Mouse (Mus musculus) embryonic facial prominence, embryonic 11.5 days (tissue): ENCODE measurements around the gene Iqsec1. TPM values are rescaled to one million over a fixed set of nuclear protein-coding genes. Genes with fewer than 3 reads are reported as not detected.

Source experiments
- ATAC-seq: fragments of 200-750 bp; cut with Nextera tagmentation; replicated peaks from 2 replicates; pipeline ENCODE4 v1.8.0; 2017; ENCODE audit warnings: low read depth; ENCODE audit not compliant: insufficient number of reproducible peaks, low FRiP score, low TSS enrichment
- DNase-seq: peaks from one replicate; pipeline ENCODE4 v3.0.0-alpha.2; 2015; ENCODE audit warnings: low spot score
- H3K27ac ChIP-seq: fragments of 300-500 bp; sonication (generic); replicated peaks from 2 replicates; pipeline ENCODE4 v1.5.1; 2014; ENCODE audit warnings: mild to moderate bottlenecking, low read depth, low read length, control low read depth
- H3K27me3 ChIP-seq: fragments of 300-500 bp; sonication (generic); 2 replicates; pipeline ENCODE4 v1.6.1; 2014; ENCODE audit warnings: mild to moderate bottlenecking, low read length, moderate library complexity, mixed read lengths; ENCODE audit not compliant: control insufficient read depth, insufficient read depth
- H3K36me3 ChIP-seq: fragments of 300-500 bp; sonication (generic); replicated peaks from 2 replicates; pipeline ENCODE4 v1.6.1; 2014; ENCODE audit warnings: low read depth, mild to moderate bottlenecking, low read length, moderate library complexity, mixed read lengths; ENCODE audit not compliant: control insufficient read depth, insufficient read depth
- H3K4me1 ChIP-seq: fragments of 300-500 bp; sonication (generic); 2 replicates; pipeline ENCODE4 v1.6.1; 2014; ENCODE audit warnings: low read length, mixed read lengths; ENCODE audit not compliant: control insufficient read depth, insufficient read depth
- H3K4me2 ChIP-seq: fragments of 300-500 bp; sonication (generic); 2 replicates; pipeline ENCODE4 v1.6.1; 2014; ENCODE audit warnings: low read depth, mild to moderate bottlenecking, control low read depth, low read length, moderate library complexity
- H3K4me3 ChIP-seq: fragments of 300-500 bp; sonication (generic); 2 replicates; pipeline ENCODE4 v1.5.1; 2014; ENCODE audit warnings: low read depth, low read length, control low read depth
- H3K9ac ChIP-seq: fragments of 300-500 bp; sonication (generic); replicated peaks from 2 replicates; pipeline ENCODE4 v1.6.1; 2014; ENCODE audit warnings: mild to moderate bottlenecking, control low read depth, low read length
- H3K9me3 ChIP-seq: fragments of 300-500 bp; sonication (generic); replicated peaks from 2 replicates; pipeline ENCODE4 v1.6.1; 2016; ENCODE audit warnings: mild to moderate bottlenecking, low read length, inconsistent platforms, mixed read lengths; ENCODE audit not compliant: control insufficient read depth
- WGBS: fragments of 180-500 bp; shearing (Covaris S2); extraction: QIAGEN DNeasy Blood & Tissue Kit; methylation state at CpG from one replicate; pipeline ENCODE4 v1.1.7; 2014; 5-methylcytosine and 5-hydroxymethylcytosine counted together
- polyA plus RNA-seq: library from polyadenylated mRNA; unstranded; fragments of >200 nt; fragmentation: Nextera tagmentation; extraction: Ambion mirVana; gene quantifications from 2 replicates; pipeline ENCODE4 v1.2.1, GENCODE M21; 2014

Gene Iqsec1
- polyA plus RNA-seq, 1 experiment from 2014 or later, result 6.1 TPM

DNA sequence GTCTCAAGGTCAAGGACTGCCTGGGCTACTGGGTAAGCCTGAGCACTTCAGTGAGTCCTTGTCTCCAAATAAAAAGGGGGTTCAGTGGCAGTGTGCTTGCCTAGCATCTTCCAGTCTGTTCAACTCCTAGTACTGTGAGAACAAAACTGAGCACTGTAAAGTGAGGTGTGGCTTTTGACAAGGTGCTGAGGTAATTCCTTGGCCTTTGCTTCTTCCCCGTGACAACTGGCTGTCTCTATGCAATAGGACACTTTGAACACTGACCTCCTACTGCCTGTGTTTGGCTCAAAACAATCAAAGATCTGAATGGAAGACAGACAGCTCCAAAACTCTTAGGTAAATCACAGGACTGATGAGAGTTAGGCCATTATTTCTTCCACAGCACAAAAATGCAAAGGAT is 246.0 kb downstream of the Iqsec1 start:
- H3K4me3 ChIP-seq, result no peak overlapping the region
- 50% methylated on average over 1 of the region's 1 CpGs for WGBS
- no peaks in the 10 kb centered on the region for H3K9me3 ChIP-seq
- no peak overlapping the region for H3K9ac ChIP-seq
- no peaks in the 10 kb centered on the region for H3K4me1 ChIP-seq
- DNase-seq (no peak), ATAC-seq (no peak)
- no peaks in the 10 kb centered on the region for H3K27me3 ChIP-seq
- no peak overlapping the region for H3K4me2 ChIP-seq
- no peaks in the 10 kb centered on the region for H3K36me3 ChIP-seq
- no peak overlapping the region for H3K27ac ChIP-seq

DNA sequence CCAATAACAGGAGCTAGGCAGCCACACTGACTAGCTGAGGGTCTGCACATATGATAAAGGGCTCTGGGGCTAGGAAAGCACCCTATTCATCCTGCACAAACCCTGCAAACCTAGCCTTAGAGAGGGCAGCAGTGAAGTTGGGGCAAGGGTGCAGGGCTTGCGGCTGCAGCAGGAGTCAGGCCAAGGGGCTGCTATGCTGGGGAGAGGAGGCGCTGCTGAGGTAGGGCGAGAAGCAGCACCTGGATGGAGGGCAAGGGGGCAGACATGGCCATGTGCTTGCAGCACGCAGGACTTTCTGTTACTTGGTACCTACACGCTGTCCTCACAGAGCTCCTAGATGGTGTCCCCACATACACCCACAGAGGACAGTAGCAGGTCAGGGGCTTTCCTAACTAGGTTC is 246.8 kb downstream of the Iqsec1 start:
- H3K4me2 ChIP-seq, result no peak overlapping the region
- DNase-seq (no peak), ATAC-seq (no peak)
- H3K36me3 ChIP-seq, result no peaks in the 10 kb centered on the region
- no peak overlapping the region for H3K9ac ChIP-seq
- no peaks in the 10 kb centered on the region for H3K27me3 ChIP-seq
- no peak overlapping the region for H3K4me3 ChIP-seq
- H3K27ac ChIP-seq, result no peak overlapping the region
- H3K4me1 ChIP-seq, result no peaks in the 10 kb centered on the region; the same call in 1 of the 2 replicates
- WGBS, result 86% methylated on average over 5 of the region's 5 CpGs
- H3K9me3 ChIP-seq, result no peaks in the 10 kb centered on the region

DNA sequence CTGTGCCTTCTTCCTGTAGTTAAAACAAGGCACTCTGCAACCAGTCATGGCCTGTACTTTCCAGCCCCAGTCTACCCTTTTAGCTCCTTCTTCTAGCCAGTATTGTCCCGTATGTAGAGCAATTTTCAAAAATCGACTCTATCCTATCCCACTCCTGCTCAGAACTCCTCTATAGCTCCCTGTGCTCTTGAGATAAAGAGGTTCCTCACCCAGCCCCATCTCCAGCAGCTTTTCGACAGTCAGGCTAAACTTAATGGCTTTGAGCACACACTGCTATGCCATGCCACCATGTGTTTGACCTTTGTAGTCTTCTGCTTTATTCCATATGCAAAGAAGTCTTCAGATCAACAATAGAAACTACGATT is 247.4 kb downstream of the Iqsec1 start:
- no peak overlapping the region for H3K4me3 ChIP-seq
- no peaks in the 10 kb centered on the region for H3K27me3 ChIP-seq
- no peaks in the 10 kb centered on the region; the same call in 1 of the 2 replicates for H3K4me1 ChIP-seq
- no peaks in the 10 kb centered on the region for H3K9me3 ChIP-seq
- WGBS, result 78% methylated on average over 4 of the region's 4 CpGs
- H3K27ac ChIP-seq, result no peak overlapping the region
- no peak for DNase-seq
- H3K9ac ChIP-seq, result no peak overlapping the region
- H3K36me3 ChIP-seq, result no peaks in the 10 kb centered on the region
- no peak for ATAC-seq
- H3K4me2 ChIP-seq, result no peak overlapping the region

DNA sequence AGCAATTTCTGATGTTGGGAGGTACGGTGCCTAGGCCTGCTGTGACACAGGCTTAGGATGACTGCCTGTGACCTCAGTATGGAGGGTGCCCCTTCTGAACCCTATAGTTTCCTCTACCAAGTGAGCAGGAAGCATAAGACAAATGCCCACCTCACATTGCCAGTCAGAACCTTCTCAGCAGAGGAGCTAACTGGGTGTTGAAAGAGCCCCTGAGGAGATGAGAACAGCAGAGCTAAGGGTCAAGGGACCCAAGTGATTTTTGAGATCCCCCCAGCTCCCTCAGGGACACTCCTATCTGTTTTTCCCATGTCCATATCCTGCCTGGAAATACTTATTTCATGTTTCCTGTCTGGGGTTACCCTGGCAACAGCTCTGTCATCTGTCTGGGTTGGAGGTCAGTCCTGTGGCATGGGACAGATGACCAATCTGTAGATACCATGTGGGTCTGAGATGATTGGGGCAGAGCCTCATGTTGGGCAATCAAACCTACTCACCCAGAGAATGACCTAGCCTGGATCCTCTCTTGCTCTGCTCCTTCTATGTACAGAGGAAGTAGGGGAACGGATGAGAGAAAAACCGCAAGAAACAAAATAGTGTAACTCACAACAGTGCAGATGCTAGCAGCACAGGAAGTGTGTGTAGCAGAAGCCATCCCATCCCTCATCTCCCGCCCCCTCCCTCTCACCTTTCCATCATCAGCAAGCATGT is 248.0 kb downstream of the Iqsec1 start:
- Histone ChIP-seq H3K4me1 (no peaks in the 10 kb centered on the region; the same call in 1 of the 2 replicates), H3K4me3 (no peak overlapping the region), H3K27me3 (no peaks in the 10 kb centered on the region), H3K9ac (no peak overlapping the region), H3K4me2 (no peak overlapping the region), H3K27ac (no peak overlapping the region), H3K36me3 (no peaks in the 10 kb centered on the region), H3K9me3 (no peaks in the 10 kb centered on the region)
- 78% methylated on average over 4 of the region's 4 CpGs for WGBS
- no peak for DNase-seq
- ATAC-seq, result no peak

DNA sequence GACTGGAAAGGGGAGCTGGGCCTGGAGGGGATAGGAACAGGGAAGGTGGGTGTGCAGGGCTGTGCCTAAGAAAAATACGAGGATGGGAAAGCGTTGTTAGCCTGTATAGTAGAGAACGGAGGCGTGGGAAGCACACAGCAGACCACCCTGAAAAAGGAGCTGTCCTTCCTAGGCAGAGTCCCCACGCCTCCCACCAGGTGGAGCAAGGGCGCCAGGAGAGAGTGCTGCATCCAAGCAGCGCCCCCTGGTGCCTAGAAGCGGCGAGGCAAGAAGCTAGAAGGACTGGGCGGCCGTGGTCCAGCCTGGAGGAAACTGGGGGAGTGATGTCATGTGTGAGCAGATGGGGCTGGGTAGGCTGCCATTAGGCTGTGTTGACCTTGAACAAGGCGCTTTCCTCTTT is 251.1 kb downstream of the Iqsec1 start:
- no peak overlapping the region for H3K27ac ChIP-seq
- ATAC-seq (peak; percentile 70), DNase-seq (peak; percentile 93)
- no peaks in the 10 kb centered on the region for H3K27me3 ChIP-seq
- H3K4me2 ChIP-seq, result peak overlapping the region; percentile 92
- WGBS, result 3% methylated on average over 12 of the region's 12 CpGs
- H3K36me3 ChIP-seq, result no peaks in the 10 kb centered on the region
- no peaks in the 10 kb centered on the region; the same call in 1 of the 2 replicates for H3K4me1 ChIP-seq
- H3K4me3 ChIP-seq, result peak overlapping the region; percentile 82
- no peaks in the 10 kb centered on the region for H3K9me3 ChIP-seq
- peak overlapping the region; percentile 68; the same call in 1 of the 2 replicates for H3K9ac ChIP-seq

DNA sequence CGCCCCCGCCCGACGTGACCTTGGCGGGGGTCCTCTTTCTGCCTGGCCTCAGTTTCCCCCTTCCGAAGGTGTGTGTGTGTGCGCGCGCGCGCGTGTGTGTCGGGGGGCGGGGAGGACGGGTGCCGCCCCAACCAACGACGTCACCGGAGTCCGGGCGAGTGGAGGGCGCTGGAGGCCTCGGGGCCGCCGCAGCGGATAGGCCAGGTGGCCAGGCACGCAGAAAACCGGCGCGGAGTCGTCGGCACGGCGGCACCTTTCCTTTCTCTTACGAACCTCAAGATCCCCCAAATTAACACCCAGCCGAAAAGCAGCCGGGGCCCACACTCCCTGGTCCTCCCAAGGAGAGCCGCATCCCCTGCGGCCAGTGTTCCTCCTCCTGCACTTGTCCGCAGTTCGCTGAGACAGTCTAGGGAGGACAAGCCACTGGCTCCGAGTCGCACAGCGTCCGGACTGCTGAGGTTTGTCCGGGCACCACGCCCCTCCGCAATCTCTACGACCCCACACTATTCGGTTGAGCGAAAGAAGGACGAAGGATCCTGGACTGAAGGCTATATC is 251.7 kb downstream of the Iqsec1 start:
- Histone ChIP-seq H3K9ac (peak overlapping the region; percentile 68), H3K9me3 (no peaks in the 10 kb centered on the region), H3K27ac (peak overlapping the region; percentile 4; the same call in 1 of the 2 replicates), H3K36me3 (no peaks in the 10 kb centered on the region), H3K4me1 (no peaks in the 10 kb centered on the region; the same call in 1 of the 2 replicates), H3K4me2 (peak overlapping the region; percentile 92), H3K27me3 (no peaks in the 10 kb centered on the region), H3K4me3 (peak overlapping the region; percentile 82)
- under 1% methylated on average over 39 of the region's 52 CpGs for WGBS
- ATAC-seq (0 out of 2 replicates have a peak, but pooled peaks have one; percentile 26), DNase-seq (peak; percentile 61)

DNA sequence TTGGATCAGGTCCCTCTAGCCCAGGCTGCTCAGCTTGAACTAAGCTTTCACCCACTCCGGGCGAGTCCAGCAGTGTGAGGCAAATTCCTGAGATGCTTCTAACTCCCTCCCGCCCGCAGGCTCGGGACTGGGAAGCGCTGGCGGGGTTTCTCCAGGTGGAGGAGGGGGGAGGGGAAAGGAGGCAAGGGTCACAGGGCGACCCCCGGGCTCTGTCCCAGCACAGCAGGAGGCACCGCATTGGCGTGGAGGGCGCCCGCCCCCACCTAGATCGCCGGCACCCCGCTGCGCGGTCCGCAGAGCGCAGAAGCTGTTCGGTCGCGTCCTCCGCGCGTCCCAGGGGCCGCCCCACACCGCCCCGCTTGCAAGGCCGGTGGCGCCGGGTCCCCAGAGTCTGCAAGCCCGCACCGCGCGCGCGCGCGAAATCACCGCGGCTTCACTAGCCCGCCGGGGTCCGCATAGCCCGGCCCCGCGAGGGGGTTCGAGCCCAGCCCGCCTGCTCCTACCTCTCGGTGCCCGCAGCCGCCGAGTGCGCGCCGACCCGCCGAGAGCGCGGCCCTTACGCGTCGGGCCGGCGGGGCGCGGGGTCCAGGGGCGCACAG is 252.3 kb downstream of the Iqsec1 start:
- H3K36me3 ChIP-seq, result no peaks in the 10 kb centered on the region
- peak overlapping the region; percentile 82 for H3K4me3 ChIP-seq
- H3K9ac ChIP-seq, result peak overlapping the region; percentile 68
- H3K4me2 ChIP-seq, result peak overlapping the region; percentile 92
- ATAC-seq (peak; percentile 53), DNase-seq (peak; percentile 58)
- H3K4me1 ChIP-seq, result no peaks in the 10 kb centered on the region; the same call in 1 of the 2 replicates
- WGBS, result under 1% methylated on average over 63 of the region's 69 CpGs
- 0 out of 2 replicates have a peak overlapping the region, but pooled peaks have one; percentile 4 for H3K27ac ChIP-seq
- no peaks in the 10 kb centered on the region for H3K9me3 ChIP-seq
- no peaks in the 10 kb centered on the region for H3K27me3 ChIP-seq
